Mouse (Mus musculus): ENCODE results near the gene Edn3. TPM values are rescaled to one million over a fixed set of nuclear protein-coding genes. Genes with fewer than 3 reads are reported as not detected.

Edn3 gene
- polyA plus RNA-seq, 1 experiment from 2014 or later: 8.0 TPM

- Histone ChIP-seq H3K4me2 (replicated peaks) (peak overlapping the region; percentile 79), H3K36me3 (no peaks in the 10 kb centered on the region), H3K9ac (no peak overlapping the region; the same call in 1 of the 2 replicates), H3K9me3 (no peaks in the 10 kb centered on the region), H3K4me1 (peaks cover 9% of the 10 kb centered on the region), H3K4me3 (no peak overlapping the region), H3K27ac (no peak overlapping the region), H3K27me3 (replicated peaks) (peaks cover 17% of the 10 kb centered on the region)
- 66% methylated on average over 6 of the region's 6 CpGs for WGBS
- ATAC-seq (ENCODE audit: low FRiP score, low read depth): 0 out of 2 replicates have a peak, but pooled peaks have one; percentile 26
Observed at GRCm38 (mm10) chr2:174761452-174762101, 1.2 kb downstream of the Edn3 start.

- no peaks in the 10 kb centered on the region for H3K36me3 ChIP-seq
- no peak overlapping the region for H3K9ac ChIP-seq
- no peak for ATAC-seq (ENCODE audit: low FRiP score, low read depth)
- peaks cover 17% of the 10 kb centered on the region for H3K27me3 ChIP-seq (replicated peaks)
- H3K9me3 ChIP-seq: no peaks in the 10 kb centered on the region
- no peak overlapping the region for H3K4me3 ChIP-seq
- WGBS: 96% methylated on average over 2 of the region's 2 CpGs
- H3K27ac ChIP-seq: no peak overlapping the region
- H3K4me2 ChIP-seq (replicated peaks): 0 out of 2 replicates have a peak overlapping the region, but pooled peaks have one; percentile 79
- peaks cover 9% of the 10 kb centered on the region for H3K4me1 ChIP-seq
Observed at GRCm38 (mm10) chr2:174762310-174762709, 1.9 kb downstream of the Edn3 start.

GRCm38 (mm10) chr2:174768891-174769528, 8.6 kb downstream of the Edn3 start:
- Histone ChIP-seq H3K9ac (no peak overlapping the region), H3K27ac (no peak overlapping the region), H3K4me3 (no peak overlapping the region), H3K4me1 (no peaks in the 10 kb centered on the region), H3K36me3 (no peaks in the 10 kb centered on the region), H3K4me2 (replicated peaks) (no peak overlapping the region), H3K27me3 (replicated peaks) (no peaks in the 10 kb centered on the region), H3K9me3 (no peaks in the 10 kb centered on the region)
- 66% methylated on average over 7 of the region's 7 CpGs for WGBS
- no peak for ATAC-seq (ENCODE audit: low FRiP score, low read depth)

- no peaks in the 10 kb centered on the region for H3K36me3 ChIP-seq
- H3K27ac ChIP-seq: no peak overlapping the region
- no peak for ATAC-seq (ENCODE audit: low FRiP score, low read depth)
- no peak overlapping the region for H3K9ac ChIP-seq
- H3K27me3 ChIP-seq (replicated peaks): no peaks in the 10 kb centered on the region
- no peaks in the 10 kb centered on the region for H3K9me3 ChIP-seq
- 65% methylated on average over 10 of the region's 10 CpGs for WGBS
- H3K4me2 ChIP-seq (replicated peaks): no peak overlapping the region
- H3K4me3 ChIP-seq: no peak overlapping the region
- H3K4me1 ChIP-seq: no peaks in the 10 kb centered on the region
Observed at GRCm38 (mm10) chr2:174774177-174775111, 14.0 kb downstream of the Edn3 start.

- no peaks in the 10 kb centered on the region for H3K9me3 ChIP-seq
- H3K9ac ChIP-seq: no peak overlapping the region
- H3K27ac ChIP-seq: no peak overlapping the region
- H3K4me2 ChIP-seq (replicated peaks): no peak overlapping the region
- H3K4me1 ChIP-seq: no peaks in the 10 kb centered on the region
- no peak for ATAC-seq (ENCODE audit: low FRiP score, low read depth)
- H3K36me3 ChIP-seq: no peaks in the 10 kb centered on the region
- WGBS: 85% methylated on average over 4 of the region's 4 CpGs
- no peaks in the 10 kb centered on the region for H3K27me3 ChIP-seq (replicated peaks)
- no peak overlapping the region for H3K4me3 ChIP-seq
Observed at GRCm38 (mm10) chr2:174782016-174782415, 21.6 kb downstream of the Edn3 start.

- H3K4me2 ChIP-seq (replicated peaks): no peak overlapping the region
- no peaks in the 10 kb centered on the region for H3K4me1 ChIP-seq
- 64% methylated on average over 5 of the region's 5 CpGs for WGBS
- no peak for ATAC-seq (ENCODE audit: low FRiP score, low read depth)
- H3K9me3 ChIP-seq: no peaks in the 10 kb centered on the region
- no peak overlapping the region for H3K4me3 ChIP-seq
- no peaks in the 10 kb centered on the region for H3K27me3 ChIP-seq (replicated peaks)
- no peak overlapping the region for H3K27ac ChIP-seq
- no peaks in the 10 kb centered on the region for H3K36me3 ChIP-seq
- H3K9ac ChIP-seq: no peak overlapping the region
Observed at GRCm38 (mm10) chr2:174782880-174783279, 22.5 kb downstream of the Edn3 start.

- no peaks in the 10 kb centered on the region for H3K4me1 ChIP-seq
Observed at GRCm38 (mm10) chr2:174788830-174789229, 28.4 kb downstream of the Edn3 start.

GRCm38 (mm10) chr2:174792436-174793125, 32.2 kb downstream of the Edn3 start:
- no peak for ATAC-seq (ENCODE audit: low FRiP score, low read depth)
- Histone ChIP-seq H3K9me3 (no peaks in the 10 kb centered on the region), H3K4me2 (replicated peaks) (no peak overlapping the region), H3K4me1 (no peaks in the 10 kb centered on the region), H3K27ac (no peak overlapping the region), H3K27me3 (replicated peaks) (no peaks in the 10 kb centered on the region), H3K36me3 (no peaks in the 10 kb centered on the region), H3K9ac (no peak overlapping the region), H3K4me3 (no peak overlapping the region)
- WGBS: 78% methylated on average over 8 of the region's 8 CpGs

More at GRCm38 (mm10) chr2:174788830-174789229, 28.4 kb downstream of the Edn3 start:
- Histone ChIP-seq H3K36me3 (no peaks in the 10 kb centered on the region), H3K9me3 (no peaks in the 10 kb centered on the region), H3K4me3 (no peak overlapping the region), H3K9ac (no peak overlapping the region), H3K27ac (no peak overlapping the region), H3K4me2 (replicated peaks) (no peak overlapping the region), H3K27me3 (replicated peaks) (no peaks in the 10 kb centered on the region)
- no peak for ATAC-seq (ENCODE audit: low FRiP score, low read depth)

GRCm38 (mm10) chr2:174793181-174793580, 32.8 kb downstream of the Edn3 start:
- Histone ChIP-seq H3K9me3 (no peaks in the 10 kb centered on the region), H3K9ac (no peak overlapping the region), H3K4me1 (no peaks in the 10 kb centered on the region), H3K4me2 (replicated peaks) (no peak overlapping the region), H3K4me3 (no peak overlapping the region), H3K27ac (no peak overlapping the region), H3K36me3 (no peaks in the 10 kb centered on the region), H3K27me3 (replicated peaks) (no peaks in the 10 kb centered on the region)
- no peak for ATAC-seq (ENCODE audit: low FRiP score, low read depth)
- WGBS: 61% methylated on average over 1 of the region's 1 CpGs

GRCm38 (mm10) chr2:174796998-174797397, 36.6 kb downstream of the Edn3 start:
- Histone ChIP-seq H3K9ac (no peak overlapping the region), H3K27me3 (replicated peaks) (no peaks in the 10 kb centered on the region), H3K4me1 (no peaks in the 10 kb centered on the region), H3K9me3 (no peaks in the 10 kb centered on the region), H3K36me3 (no peaks in the 10 kb centered on the region), H3K4me3 (no peak overlapping the region), H3K27ac (no peak overlapping the region), H3K4me2 (replicated peaks) (no peak overlapping the region)
- no peak for ATAC-seq (ENCODE audit: low FRiP score, low read depth)
- 84% methylated on average over 2 of the region's 2 CpGs for WGBS

- H3K9ac ChIP-seq: no peak overlapping the region
- H3K27ac ChIP-seq: no peak overlapping the region
- H3K4me1 ChIP-seq: no peaks in the 10 kb centered on the region
- WGBS: 78% methylated on average over 4 of the region's 4 CpGs
- no peaks in the 10 kb centered on the region for H3K27me3 ChIP-seq (replicated peaks)
- ATAC-seq (ENCODE audit: low FRiP score, low read depth): no peak
- no peak overlapping the region for H3K4me3 ChIP-seq
- no peak overlapping the region for H3K4me2 ChIP-seq (replicated peaks)
- no peaks in the 10 kb centered on the region for H3K36me3 ChIP-seq
- H3K9me3 ChIP-seq: no peaks in the 10 kb centered on the region
Observed at GRCm38 (mm10) chr2:174797495-174798068, 37.2 kb downstream of the Edn3 start.
